Mouse (Mus musculus) olfactory bulb, adult 2 months (tissue): ENCODE data around the gene Col12a1. TPM values are rescaled to one million over a fixed set of nuclear protein-coding genes. Genes with fewer than 3 reads are reported as not detected.

Experiments used
- H3K27ac ChIP-seq: fragments of 200-500 bp; 2 replicates; pipeline ENCODE4 v1.5.1; 2012; ENCODE audit warnings: low read depth, low read length; ENCODE audit not compliant: insufficient read depth
- H3K4me1 ChIP-seq: fragments of 200-500 bp; 2 replicates; pipeline ENCODE4 v1.6.1; 2012; ENCODE audit warnings: low read length; ENCODE audit not compliant: control insufficient read depth, insufficient read depth
- H3K4me3 ChIP-seq: fragments of 200-500 bp; 2 replicates; pipeline ENCODE4 v1.5.1; 2012; ENCODE audit warnings: mild to moderate bottlenecking, low read depth, low read length, moderate library complexity; ENCODE audit not compliant: insufficient read depth
- CTCF ChIP-seq: fragments of 200-500 bp; IDR thresholded peaks from 2 replicates; pipeline ENCODE4 v1.5.1; 2012; ENCODE audit warnings: low read depth, mild to moderate bottlenecking, low read length, moderate library complexity; ENCODE audit not compliant: insufficient read depth
- POLR2A ChIP-seq: fragments of 200-500 bp; IDR thresholded peaks from 2 replicates; pipeline ENCODE4 v1.6.1; 2012; ENCODE audit warnings: mild to moderate bottlenecking, low read depth, low read length, moderate library complexity; ENCODE audit not compliant: insufficient read depth
- WGBS: fragments of 180-500 bp; shearing (Covaris S2); methylation state at CpG from one replicate; pipeline ENCODE4 v1.1.7; 2018; 5-methylcytosine and 5-hydroxymethylcytosine counted together
- polyA plus RNA-seq: library from polyadenylated mRNA; stranded (reverse); fragments of >200 nt; gene quantifications from 2 replicates; pipeline ENCODE4 v1.2.4, GENCODE M21; 2012; ENCODE audit warnings: low replicate concordance; ENCODE audit not compliant: missing spikeins, insufficient read depth, insufficient read length

Gene Col12a1
- polyA plus RNA-seq: not detected in 2 replicates

DNA sequence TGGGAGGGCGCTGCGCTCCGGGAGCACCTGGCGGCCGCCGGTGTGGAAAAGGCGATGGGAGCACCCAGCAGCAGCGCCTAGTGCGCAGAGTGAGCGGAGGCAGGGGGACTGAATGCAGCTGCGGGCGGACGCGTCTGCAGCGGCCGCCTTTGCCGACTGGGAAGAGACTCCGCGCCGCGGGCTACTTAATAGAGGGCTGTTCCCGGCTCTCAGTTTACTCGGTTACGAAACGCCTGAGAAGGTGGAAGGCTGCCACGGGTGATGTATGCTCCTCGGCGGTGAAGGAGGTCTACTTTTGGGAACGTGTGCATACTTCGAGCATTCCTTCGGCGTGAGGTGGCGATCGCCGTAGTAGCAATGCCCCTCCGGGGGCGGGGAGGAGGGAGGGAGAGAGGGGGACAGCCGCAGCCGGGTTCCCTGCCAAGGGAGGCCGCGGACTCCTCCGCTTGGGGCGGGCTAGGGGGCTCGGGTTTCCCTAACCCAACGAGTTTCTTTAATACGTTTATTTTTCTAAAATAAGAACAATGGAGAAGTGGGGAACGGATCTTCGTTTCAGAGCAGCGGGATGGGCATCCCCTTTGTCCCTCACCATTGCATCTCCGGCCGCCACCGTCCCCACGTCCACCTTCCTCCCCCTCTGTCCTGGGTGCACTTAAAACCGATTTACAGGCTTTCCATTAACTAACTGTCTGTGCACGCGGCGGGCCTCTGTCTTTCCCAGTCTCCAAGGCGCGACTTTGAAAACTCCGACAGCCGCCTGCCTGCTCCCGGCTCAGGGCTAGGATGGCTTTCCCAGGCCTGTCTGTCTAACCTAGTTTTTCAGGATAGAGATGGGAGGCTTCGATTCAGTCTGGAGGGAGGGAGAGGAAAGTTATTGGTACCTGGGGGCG, at the start of gene Col12a1:
Gene Col12a1 (minus strand): TSS at position 351 of the 890 bp plus-strand sequence.
- Histone ChIP-seq H3K4me3 (peak within 1 kb of the TSS; percentile 54), H3K4me1 (peaks cover 25% of the 10 kb centered on the region), H3K27ac (no peak within 1 kb of the TSS)
- under 1% methylated on average over 64 of the region's 64 CpGs for WGBS
- TF ChIP-seq CTCF: no peak
- TF ChIP-seq POLR2A: no peak

DNA sequence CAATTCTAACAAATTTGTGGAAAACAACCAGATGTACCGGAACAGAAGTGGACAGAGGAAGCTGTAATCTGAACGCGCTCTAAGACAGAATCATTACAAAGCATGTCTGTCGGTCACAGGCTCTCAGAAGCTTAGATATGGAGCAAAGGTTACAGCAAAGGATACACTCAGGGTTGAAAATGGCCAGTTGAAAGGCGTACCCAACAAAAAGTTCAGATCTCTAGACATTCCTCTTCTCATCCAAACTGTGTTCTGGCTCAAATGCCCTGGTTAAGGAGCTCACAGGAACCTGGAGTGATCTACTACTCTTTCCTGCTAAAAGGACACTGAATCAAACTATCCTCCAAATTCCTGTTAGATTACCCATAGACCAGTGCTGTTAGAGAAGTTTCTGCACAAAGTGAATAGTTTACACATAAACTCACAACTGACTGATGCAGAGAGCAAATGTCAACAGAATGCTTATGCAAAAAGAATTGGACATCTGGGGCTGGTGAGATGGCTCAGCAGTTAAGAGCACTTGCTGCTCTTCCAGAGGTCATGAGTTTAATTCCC, 48.4 kb upstream of the Col12a1 start:
- 92% methylated on average over 5 of the region's 5 CpGs for WGBS
- Histone ChIP-seq H3K4me1 (no peaks in the 10 kb centered on the region), H3K4me3 (no peak overlapping the region), H3K27ac (no peak overlapping the region)
- no peak for TF ChIP-seq POLR2A

DNA sequence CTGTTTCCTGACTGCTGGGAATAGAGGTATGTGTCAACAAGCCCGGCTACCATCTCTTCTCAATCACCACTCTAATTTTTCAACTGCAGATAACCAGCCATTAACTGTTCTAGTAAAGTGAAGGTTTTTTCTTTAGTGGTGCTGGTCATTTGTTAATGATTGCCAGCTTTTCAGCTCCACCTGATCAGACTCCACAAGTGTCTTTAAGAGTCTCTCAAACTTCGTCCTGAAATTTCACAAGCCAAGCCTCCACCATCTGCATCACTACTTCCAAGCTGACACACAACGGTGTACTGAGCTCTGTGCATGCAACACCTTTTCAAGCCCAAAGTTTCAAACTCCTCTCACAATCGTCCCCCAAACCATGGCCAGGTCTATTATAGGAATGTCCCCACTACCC, 46.7 kb upstream of the Col12a1 start:
- 86% methylated on average over 4 of the region's 4 CpGs for WGBS
- TF ChIP-seq CTCF (no peak), POLR2A (no peak)
- Histone ChIP-seq H3K4me3 (no peak overlapping the region), H3K4me1 (no peaks in the 10 kb centered on the region), H3K27ac (no peak overlapping the region)

DNA sequence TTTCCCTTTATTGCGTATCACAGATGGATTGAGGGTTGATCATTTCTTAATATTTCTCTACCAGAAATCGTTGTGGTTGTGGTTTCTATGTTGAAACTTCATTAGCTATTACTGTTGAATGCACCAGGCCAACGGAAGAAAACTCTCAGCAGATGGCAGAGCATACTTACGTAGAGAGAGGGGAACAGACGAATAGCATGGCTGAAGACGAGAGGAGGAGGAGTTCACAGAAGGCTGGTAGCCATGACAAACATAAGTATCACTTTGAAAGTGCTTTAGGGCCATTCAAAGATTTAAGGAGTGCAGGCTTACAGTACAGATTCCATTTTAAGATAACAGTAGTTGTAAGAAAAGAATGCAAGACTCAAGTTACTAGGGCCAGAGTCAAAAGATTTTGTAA, 43.9 kb upstream of the Col12a1 start:
- Histone ChIP-seq H3K4me1 (no peaks in the 10 kb centered on the region), H3K27ac (no peak overlapping the region), H3K4me3 (no peak overlapping the region)
- WGBS: 76% methylated on average over 6 of the region's 6 CpGs
- TF ChIP-seq CTCF (no peak), POLR2A (no peak)

DNA sequence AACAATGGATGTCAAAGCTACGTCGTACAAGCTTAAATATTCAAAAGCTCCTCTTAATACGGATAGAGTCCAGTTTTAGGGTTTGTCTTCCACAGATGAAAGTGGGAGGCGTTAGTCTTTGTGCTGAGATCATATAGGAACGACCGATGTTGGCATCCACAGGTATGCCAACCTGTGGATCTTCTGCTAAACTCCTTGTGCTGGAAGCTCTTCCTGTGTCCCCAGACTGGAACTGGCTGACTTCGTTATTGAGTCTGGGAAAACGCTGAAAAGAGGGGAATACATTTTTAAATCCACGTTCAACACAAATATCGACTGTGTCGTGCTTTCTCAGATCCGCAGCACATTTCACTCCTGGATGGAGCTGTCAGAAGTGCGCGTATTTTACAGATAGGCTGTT, 41.4 kb upstream of the Col12a1 start:
- H3K4me1 ChIP-seq: no peaks in the 10 kb centered on the region
- TF ChIP-seq CTCF: no peak
- no peak for TF ChIP-seq POLR2A
- 3% methylated on average over 14 of the region's 14 CpGs for WGBS
- H3K27ac ChIP-seq: peak overlapping the region; percentile 57; the same call in 1 of the 2 replicates
- H3K4me3 ChIP-seq: peak overlapping the region; percentile 71

DNA sequence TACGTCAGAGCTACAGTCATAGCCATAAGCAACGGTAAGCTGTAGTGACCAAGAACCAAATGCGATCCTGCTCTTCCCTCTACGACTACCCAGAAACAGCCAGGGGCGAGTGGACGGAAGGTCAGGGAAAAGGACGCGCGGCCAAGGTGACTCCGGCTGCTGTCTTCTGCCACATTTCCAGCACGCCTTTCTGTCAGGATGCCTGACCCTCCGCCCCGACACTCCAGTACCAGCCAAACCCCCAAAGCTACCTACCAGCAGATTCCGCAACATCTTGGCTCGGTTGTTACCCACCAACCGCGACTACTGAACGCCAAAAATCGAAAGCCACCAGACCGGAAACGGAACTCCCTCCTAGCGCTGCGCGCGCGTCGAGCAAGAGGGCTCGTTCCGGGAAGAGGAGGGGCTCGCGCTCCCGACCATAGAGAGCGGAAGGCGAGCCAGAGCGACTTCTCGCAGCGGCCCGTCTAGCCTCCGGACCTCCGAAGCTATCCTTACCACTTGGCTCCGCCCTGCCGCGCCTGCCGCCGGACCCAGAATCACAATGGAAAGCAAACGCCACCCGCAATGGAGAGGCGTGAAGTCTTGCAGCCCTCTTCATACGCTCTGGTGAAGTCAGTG, 40.9 kb upstream of the Col12a1 start, which contains the start of gene Cox7a2:
Gene Cox7a2 (minus strand): TSS at position 494 of the 621 bp plus-strand sequence.
- Histone ChIP-seq H3K27ac (peak within 1 kb of the TSS; percentile 57), H3K4me1 (no peaks in the 10 kb centered on the region), H3K4me3 (peak within 1 kb of the TSS; percentile 71)
- TF ChIP-seq CTCF (no peak), POLR2A (peak; percentile 76)
- WGBS: under 1% methylated on average over 49 of the region's 49 CpGs

DNA sequence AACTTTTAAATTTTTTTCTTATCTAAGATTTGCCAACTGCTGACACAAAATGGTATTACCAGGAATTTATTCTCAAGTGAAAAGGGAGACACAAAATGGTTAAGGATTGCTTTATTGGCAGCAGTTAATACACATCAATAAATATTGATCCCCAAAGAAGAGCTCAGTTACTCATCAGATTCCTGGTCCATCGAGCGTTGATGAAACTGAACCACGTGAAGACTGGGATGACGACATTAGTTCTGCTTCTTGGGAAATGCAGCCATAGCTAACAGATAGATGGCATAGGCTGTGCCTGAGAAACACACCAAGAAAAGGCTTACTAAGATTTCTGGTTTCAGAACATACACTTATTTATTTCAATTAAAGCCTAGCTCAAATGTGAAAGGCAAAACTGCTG, 36.7 kb upstream of the Col12a1 start:
- WGBS: 93% methylated on average over 4 of the region's 4 CpGs
- TF ChIP-seq CTCF (no peak), POLR2A (no peak)
- Histone ChIP-seq H3K4me1 (no peaks in the 10 kb centered on the region), H3K27ac (no peak overlapping the region), H3K4me3 (no peak overlapping the region)

DNA sequence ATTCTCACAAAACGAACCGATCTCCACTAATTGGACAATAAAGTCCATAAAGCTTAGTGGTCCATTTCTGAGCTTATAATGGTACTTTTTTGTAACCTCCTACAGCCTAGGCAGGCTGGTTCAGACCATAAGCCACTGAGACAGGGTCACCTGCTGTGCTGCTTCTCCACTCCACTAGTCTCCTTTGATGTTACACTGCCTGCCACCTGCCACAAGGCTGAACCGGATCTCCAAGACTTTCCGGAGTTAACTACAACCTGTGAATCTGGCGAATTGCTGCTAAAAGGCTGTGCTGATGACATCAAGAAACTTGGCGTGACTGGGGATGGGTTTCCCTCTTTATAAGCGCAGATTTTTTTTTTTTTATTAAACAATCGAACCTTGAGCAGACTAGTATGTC, 33.2 kb upstream of the Col12a1 start:
- no peak overlapping the region for H3K4me3 ChIP-seq
- 87% methylated on average over 8 of the region's 8 CpGs for WGBS
- TF ChIP-seq POLR2A: no peak
- TF ChIP-seq CTCF: no peak
- no peak overlapping the region for H3K27ac ChIP-seq
- H3K4me1 ChIP-seq: no peaks in the 10 kb centered on the region

DNA sequence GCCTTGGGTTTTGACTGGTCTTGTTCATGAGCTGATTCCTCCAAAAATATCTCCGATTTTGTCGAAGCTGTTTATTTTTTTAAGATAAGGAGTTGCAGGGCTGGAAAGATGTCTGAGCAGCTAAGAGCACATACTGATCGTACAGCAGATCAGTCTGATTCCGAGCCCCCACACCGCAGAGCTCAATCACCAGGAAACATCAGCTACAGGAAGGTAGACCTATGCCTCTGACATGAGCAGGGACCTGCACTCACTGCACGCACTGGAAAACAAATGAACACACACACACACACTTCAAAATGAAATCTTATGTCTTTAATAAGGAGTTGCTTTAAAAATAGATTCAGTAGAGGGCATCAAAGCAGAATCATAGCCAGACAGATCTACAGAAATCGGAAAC, 32.1 kb upstream of the Col12a1 start:
- H3K4me1 ChIP-seq: no peaks in the 10 kb centered on the region
- TF ChIP-seq CTCF (no peak), POLR2A (no peak)
- WGBS: 87% methylated on average over 7 of the region's 7 CpGs
- H3K27ac ChIP-seq: no peak overlapping the region
- H3K4me3 ChIP-seq: no peak overlapping the region
